Mouse (Mus musculus) embryonic facial prominence, embryonic 12.5 days (tissue): ENCODE results near the gene Cd247. TPM values are rescaled to one million over a fixed set of nuclear protein-coding genes. Genes with fewer than 3 reads are reported as not detected.

Experiments used
- ATAC-seq: fragments of 200-750 bp; cut with Nextera tagmentation; 2 replicates; pipeline ENCODE4 v1.8.0; 2017; ENCODE audit not compliant: insufficient number of reproducible peaks, insufficient read depth, low FRiP score, low TSS enrichment
- H3K27ac ChIP-seq: fragments of 300-500 bp; sonication (generic); 2 replicates; pipeline ENCODE4 v1.5.1; 2016; ENCODE audit warnings: mild to moderate bottlenecking
- H3K27me3 ChIP-seq: fragments of 300-500 bp; sonication (generic); 2 replicates; pipeline ENCODE4 v1.6.1; 2016; ENCODE audit warnings: mild to moderate bottlenecking, moderate library complexity
- H3K36me3 ChIP-seq: fragments of 300-500 bp; sonication (generic); 2 replicates; pipeline ENCODE4 v1.6.1; 2016; ENCODE audit warnings: mild to moderate bottlenecking
- H3K4me1 ChIP-seq: fragments of 300-500 bp; sonication (generic); 2 replicates; pipeline ENCODE4 v1.6.1; 2016
- H3K4me2 ChIP-seq: fragments of 300-500 bp; sonication (generic); replicated peaks from 2 replicates; pipeline ENCODE4 v1.6.1; 2016; ENCODE audit warnings: mild to moderate bottlenecking, moderate library complexity
- H3K4me3 ChIP-seq: fragments of 300-500 bp; sonication (generic); 2 replicates; pipeline ENCODE4 v1.5.1; 2016; ENCODE audit warnings: mild to moderate bottlenecking
- H3K9ac ChIP-seq: fragments of 300-500 bp; sonication (generic); 2 replicates; pipeline ENCODE4 v1.6.1; 2016; ENCODE audit warnings: mild to moderate bottlenecking, moderate library complexity
- H3K9me3 ChIP-seq: fragments of 300-500 bp; sonication (generic); 2 replicates; pipeline ENCODE4 v1.6.1; 2016; ENCODE audit warnings: mild to moderate bottlenecking, moderate library complexity
- WGBS: fragments of 180-500 bp; shearing (Covaris S2); methylation state at CpG from one replicate; pipeline ENCODE4 v1.1.7; 2016; 5-methylcytosine and 5-hydroxymethylcytosine counted together
- polyA plus RNA-seq: library from polyadenylated mRNA; unstranded; fragments of >200 nt; fragmentation: Nextera tagmentation; extraction: Ambion mirVana; gene quantifications from 2 replicates; pipeline ENCODE4 v1.2.1, GENCODE M21; 2016

Gene Cd247
- polyA plus RNA-seq, 1 experiment from 2014 or later = 1.0 TPM

DNA sequence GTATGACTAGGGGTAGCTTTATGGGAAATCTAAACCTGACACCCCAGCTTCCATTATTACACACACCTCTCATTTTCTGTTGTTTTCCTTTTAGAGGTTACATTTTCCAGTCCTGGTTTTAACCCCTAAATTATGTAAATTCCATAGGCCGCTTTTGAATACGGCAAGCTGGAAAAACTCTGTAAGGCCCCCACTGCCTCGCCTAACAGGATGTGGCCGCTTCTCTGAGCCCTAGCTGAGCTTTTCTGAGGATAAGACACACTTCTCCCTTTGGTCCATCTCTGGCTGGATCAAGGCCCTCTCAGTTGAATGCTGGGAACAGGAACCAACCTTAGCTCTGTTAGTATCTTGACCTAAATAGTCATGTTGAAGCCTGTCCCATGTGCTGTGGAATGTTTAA lies 15.7 kb downstream of the Cd247 start:
- Histone ChIP-seq H3K27me3 (no peaks in the 10 kb centered on the region), H3K4me3 (no peak overlapping the region), H3K4me2 (no peak overlapping the region), H3K36me3 (no peaks in the 10 kb centered on the region), H3K9me3 (no peaks in the 10 kb centered on the region), H3K27ac (no peak overlapping the region), H3K4me1 (0 out of 2 replicates have a peak, but pooled peaks cover 3% of the 10 kb centered on the region), H3K9ac (no peak overlapping the region)
- 83% methylated on average over 4 of the region's 4 CpGs for WGBS
- ATAC-seq = no peak

DNA sequence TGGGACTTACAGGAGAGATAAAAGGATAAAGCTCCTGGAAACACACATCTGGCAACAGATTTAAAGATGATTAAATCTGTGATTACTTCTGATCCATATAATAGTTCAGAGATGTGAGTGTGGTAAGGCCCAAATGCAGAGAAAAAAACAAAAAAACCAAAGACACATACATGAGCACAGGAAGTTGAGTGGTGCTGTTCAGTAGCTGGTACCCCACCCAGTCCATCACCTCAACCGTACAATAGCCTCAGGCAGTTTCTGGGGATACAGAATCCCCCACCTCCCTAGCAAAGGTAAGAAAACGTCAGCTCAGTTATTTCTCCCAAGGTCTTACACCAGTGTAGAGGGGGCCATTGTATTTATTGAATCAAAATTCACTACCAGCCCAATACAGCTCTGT lies 22.2 kb downstream of the Cd247 start:
- H3K4me2 ChIP-seq = no peak overlapping the region
- 51% methylated on average over 2 of the region's 2 CpGs for WGBS
- H3K36me3 ChIP-seq = no peaks in the 10 kb centered on the region
- no peaks in the 10 kb centered on the region for H3K27me3 ChIP-seq
- ATAC-seq = no peak
- H3K9ac ChIP-seq = no peak overlapping the region
- no peaks in the 10 kb centered on the region for H3K9me3 ChIP-seq
- no peak overlapping the region for H3K27ac ChIP-seq
- no peak overlapping the region for H3K4me3 ChIP-seq
- H3K4me1 ChIP-seq = peaks cover 20% of the 10 kb centered on the region

DNA sequence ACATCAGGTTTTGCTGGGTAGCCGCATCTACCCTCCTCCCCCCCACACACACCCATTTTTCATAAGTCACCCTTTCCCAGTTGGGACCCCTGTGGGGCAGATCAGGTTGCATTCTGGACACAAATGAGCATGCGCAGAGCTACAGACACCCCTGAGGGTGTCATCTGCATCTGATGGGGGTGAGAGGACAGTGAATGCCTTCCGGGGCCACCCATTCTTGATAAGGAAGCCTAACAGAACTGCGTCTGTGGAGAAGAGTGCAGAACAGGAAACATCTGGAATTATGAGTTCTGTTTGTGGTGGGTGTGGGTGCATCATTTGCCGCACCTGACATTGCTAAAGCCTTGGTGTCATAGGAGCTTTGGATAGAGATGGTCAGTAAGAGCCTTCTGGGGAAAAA lies 22.7 kb downstream of the Cd247 start:
- ATAC-seq = no peak
- Histone ChIP-seq H3K4me3 (no peak overlapping the region), H3K4me1 (peaks cover 20% of the 10 kb centered on the region), H3K36me3 (no peaks in the 10 kb centered on the region), H3K27me3 (no peaks in the 10 kb centered on the region), H3K27ac (no peak overlapping the region), H3K9me3 (no peaks in the 10 kb centered on the region), H3K9ac (no peak overlapping the region), H3K4me2 (no peak overlapping the region)
- 82% methylated on average over 5 of the region's 5 CpGs for WGBS

DNA sequence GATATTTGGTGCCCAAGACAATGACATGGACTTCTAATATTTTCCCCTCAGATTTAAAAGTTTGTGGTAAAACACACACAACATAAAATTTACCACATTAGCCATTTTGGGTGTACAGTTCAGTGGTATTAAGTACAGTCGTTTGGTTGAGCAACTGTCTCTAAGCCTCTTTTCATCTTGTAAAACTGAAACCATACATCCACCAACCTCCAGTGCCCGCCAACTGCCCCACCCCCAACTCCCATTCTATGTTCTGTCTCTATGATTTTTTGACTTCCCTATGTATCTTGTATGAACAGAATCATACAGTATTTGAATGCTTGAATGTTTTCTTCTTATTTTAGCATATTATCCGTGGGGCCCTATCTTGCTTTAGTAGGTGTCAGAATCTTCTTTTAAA lies 24.3 kb downstream of the Cd247 start:
- H3K27ac ChIP-seq = no peak overlapping the region
- H3K27me3 ChIP-seq = no peaks in the 10 kb centered on the region
- H3K9ac ChIP-seq = no peak overlapping the region
- H3K4me2 ChIP-seq = no peak overlapping the region
- H3K4me3 ChIP-seq = no peak overlapping the region
- H3K36me3 ChIP-seq = no peaks in the 10 kb centered on the region
- H3K4me1 ChIP-seq = peaks cover 20% of the 10 kb centered on the region
- 71% methylated on average over 3 of the region's 3 CpGs for WGBS
- no peaks in the 10 kb centered on the region for H3K9me3 ChIP-seq
- ATAC-seq = no peak

DNA sequence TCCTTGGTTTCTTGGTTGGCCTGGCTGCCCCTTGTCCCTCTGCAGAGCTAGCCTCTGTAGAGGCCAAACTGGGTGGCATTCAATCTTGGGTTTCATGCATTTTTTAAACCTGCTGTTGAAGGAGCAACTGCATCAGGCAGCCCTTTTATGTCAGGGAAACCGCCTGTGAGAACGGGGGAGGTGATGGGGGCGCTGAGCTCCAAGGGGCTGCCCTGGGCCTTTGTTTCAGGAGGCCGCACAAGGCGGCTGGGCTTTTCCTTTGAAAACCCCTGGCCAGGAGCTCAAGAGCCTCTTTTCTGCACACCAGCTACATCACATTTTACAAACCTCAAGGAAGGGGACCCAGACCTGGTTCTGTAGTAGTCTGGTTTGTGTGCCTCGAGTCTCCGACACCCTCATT lies 25.6 kb downstream of the Cd247 start:
- Histone ChIP-seq H3K4me2 (no peak overlapping the region), H3K9ac (no peak overlapping the region)

DNA sequence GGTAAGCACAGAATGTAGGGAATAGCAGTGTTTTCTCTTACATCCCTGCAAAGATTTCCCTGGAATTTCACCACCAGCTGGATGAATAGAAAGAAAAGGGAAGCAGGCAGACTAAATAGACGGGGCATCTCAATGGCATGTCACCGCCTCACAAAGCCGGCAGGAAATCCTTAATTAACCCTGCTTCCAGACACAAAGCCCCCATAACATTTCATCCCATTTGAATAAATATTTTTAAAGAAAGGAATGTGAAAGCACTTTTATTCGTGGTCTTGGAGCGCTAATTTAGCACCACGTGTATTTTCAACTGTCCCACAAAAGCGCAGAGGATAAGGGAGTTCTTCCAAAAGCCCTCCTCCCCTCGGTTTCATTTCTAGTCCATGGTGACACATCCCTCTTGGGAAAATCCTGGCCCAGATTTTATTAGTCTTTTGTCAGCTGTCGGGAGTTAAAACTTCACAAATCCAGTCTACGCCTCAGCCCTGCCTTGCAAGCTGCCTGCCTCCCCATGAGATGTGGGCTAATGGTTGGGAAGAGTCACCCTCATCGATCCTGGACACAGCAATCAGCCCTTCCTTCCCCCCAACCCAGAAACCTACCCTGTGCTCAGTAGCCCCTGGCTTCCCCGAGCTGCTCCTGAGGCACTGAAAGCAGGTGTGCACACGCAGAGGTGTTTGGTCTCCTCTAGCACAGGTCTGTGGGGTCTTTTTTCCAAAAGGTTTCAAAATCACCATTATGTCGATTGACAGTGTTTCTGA lies 26.2 kb downstream of the Cd247 start:
- WGBS = 18% methylated on average over 14 of the region's 14 CpGs
- Histone ChIP-seq H3K4me1 (peaks cover 24% of the 10 kb centered on the region), H3K27ac (peak overlapping the region; percentile 70), H3K27me3 (no peaks in the 10 kb centered on the region), H3K9me3 (no peaks in the 10 kb centered on the region), H3K4me2 (no peak overlapping the region; the same call in 1 of the 2 replicates), H3K9ac (no peak overlapping the region), H3K4me3 (no peak overlapping the region), H3K36me3 (no peaks in the 10 kb centered on the region)
- ATAC-seq = no peak

More for the DNA sequence above, 25.6 kb downstream of the Cd247 start:
- WGBS = 12% methylated on average over 7 of the region's 7 CpGs
- Histone ChIP-seq H3K4me3 (no peak overlapping the region), H3K4me1 (peaks cover 24% of the 10 kb centered on the region), H3K36me3 (no peaks in the 10 kb centered on the region), H3K27ac (peak overlapping the region; percentile 66), H3K9me3 (no peaks in the 10 kb centered on the region), H3K27me3 (no peaks in the 10 kb centered on the region)
- ATAC-seq = no peak

DNA sequence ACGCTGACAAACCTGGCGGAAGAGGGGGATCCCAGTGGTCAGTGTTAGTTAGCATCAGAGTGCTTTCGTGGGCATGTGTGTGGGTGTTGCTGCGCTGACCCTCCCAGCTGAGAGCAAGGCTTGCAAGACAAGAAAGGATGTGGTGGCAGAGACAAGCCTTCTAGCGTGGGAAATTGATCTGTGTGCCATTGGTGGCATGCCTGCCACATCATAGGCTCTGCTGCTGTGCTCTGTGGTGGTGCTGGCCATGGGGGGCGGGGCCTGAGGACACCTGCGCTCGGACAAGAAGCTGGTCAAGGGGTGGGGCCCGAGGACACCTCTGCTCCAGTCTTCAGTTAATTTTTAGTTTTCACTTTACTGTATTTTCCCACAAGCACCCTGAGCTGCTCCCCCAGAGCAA lies 27.9 kb downstream of the Cd247 start:
- H3K27me3 ChIP-seq = no peaks in the 10 kb centered on the region
- no peak overlapping the region for H3K4me2 ChIP-seq
- H3K36me3 ChIP-seq = no peaks in the 10 kb centered on the region
- H3K27ac ChIP-seq = no peak overlapping the region
- H3K9ac ChIP-seq = no peak overlapping the region
- no peak for ATAC-seq
- H3K4me1 ChIP-seq = peaks cover 24% of the 10 kb centered on the region
- 86% methylated on average over 9 of the region's 9 CpGs for WGBS
- H3K9me3 ChIP-seq = no peaks in the 10 kb centered on the region
- H3K4me3 ChIP-seq = no peak overlapping the region

DNA sequence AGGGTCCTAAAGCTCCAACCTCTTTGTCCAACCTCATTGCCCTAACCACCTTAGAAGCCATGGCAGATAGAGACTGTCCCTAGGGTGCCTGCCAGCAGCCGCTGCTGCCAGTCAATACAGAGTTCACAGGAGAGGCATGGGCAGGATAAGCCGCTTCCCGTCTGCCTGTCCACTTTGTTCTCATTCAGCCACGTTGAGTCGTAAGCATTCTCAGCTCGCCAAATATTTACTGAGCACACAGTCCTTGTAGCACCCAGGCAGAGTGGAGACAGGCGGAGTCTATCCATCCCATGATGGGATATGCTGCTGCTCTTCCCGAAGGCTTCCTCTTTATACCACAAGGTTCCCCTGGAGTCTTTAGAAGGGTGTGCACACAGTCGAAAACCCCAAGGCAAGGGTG lies 28.8 kb downstream of the Cd247 start:
- Histone ChIP-seq H3K4me3 (no peak overlapping the region), H3K9ac (no peak overlapping the region), H3K9me3 (no peaks in the 10 kb centered on the region), H3K4me2 (no peak overlapping the region), H3K27ac (no peak overlapping the region), H3K27me3 (no peaks in the 10 kb centered on the region), H3K36me3 (no peaks in the 10 kb centered on the region), H3K4me1 (peaks cover 24% of the 10 kb centered on the region)
- ATAC-seq = no peak
- WGBS = 68% methylated on average over 9 of the region's 9 CpGs

DNA sequence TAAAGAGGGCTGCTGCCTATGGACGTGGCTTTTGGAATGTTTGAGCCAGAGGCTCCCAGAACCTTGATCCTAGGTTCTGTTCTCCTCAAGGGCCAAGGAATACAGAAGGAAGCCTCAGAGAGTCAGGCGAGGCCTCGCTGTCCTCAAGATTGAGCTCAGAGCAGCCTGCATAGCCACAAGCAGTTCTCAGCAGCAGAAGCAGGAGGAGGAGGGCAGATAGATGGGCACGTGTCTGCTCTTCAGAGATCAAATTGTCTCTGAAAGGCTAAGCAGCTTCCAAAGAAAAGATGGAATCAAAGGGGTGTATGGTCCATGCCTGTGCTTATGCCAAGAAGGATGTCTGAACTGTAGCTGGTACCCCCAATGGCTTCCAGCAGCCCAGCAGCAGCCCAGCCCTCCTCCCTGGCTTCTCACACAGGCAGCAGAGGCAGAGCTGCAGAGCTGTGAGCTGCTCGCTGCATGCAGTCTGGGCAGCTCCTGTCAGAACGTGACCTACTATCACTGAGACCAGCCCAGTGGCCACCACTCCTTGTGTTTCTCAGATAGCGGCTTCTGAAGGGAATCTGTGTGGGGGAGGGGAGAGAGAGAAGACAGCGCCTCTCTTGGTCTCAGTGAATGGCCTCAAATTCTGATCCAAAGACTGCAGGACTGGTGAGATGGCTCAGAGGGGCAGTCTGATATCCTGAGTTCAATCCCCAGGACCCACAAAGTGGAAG lies 29.8 kb downstream of the Cd247 start:
- Histone ChIP-seq H3K36me3 (no peaks in the 10 kb centered on the region), H3K27me3 (no peaks in the 10 kb centered on the region), H3K27ac (no peak overlapping the region), H3K9me3 (no peaks in the 10 kb centered on the region), H3K9ac (no peak overlapping the region), H3K4me3 (no peak overlapping the region), H3K4me2 (no peak overlapping the region), H3K4me1 (peaks cover 24% of the 10 kb centered on the region)
- WGBS = 40% methylated on average over 8 of the region's 8 CpGs
- no peak for ATAC-seq

DNA sequence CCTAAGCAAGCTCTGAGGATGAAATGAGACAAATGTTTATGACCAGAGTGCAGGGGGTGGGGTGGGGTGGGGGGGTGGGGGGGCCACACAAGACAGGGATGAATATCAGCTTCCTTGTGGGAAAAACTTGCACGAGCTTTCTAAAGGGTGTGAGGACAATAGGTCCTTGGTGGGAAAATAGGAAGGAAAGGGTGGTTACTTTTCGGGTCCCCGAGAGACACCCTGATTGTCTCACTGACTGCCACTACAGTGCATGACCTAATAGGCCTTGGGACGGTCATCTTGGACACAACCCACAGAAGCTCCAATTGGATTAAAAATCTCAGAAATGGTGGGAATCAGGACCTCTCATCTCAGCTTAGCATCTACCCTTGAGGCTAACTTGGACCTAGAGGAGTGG lies 30.7 kb downstream of the Cd247 start:
- Histone ChIP-seq H3K9me3 (no peaks in the 10 kb centered on the region), H3K4me1 (peaks cover 17% of the 10 kb centered on the region), H3K36me3 (no peaks in the 10 kb centered on the region), H3K27ac (no peak overlapping the region), H3K27me3 (no peaks in the 10 kb centered on the region), H3K4me2 (no peak overlapping the region), H3K9ac (no peak overlapping the region), H3K4me3 (no peak overlapping the region)
- ATAC-seq = no peak
- 74% methylated on average over 4 of the region's 4 CpGs for WGBS

DNA sequence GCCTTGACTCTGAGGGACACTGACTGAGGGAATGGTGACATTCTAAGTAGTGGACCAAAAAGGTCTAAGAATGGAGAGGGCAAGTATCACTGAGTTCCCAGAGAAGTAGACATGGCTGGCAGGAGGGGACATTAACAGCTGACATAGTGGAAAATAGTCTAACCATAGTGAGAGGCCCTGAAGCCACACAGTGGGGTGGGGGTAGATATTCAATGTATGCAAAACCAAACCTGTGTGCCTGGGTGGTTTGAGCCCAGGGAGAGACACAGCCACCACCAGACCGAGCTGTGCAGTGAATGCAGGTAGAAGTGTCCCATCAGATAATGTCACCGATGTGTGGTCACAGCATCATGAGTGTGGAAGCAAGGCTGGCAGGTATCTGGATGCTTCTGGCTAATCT lies 33.5 kb downstream of the Cd247 start:
- ATAC-seq = no peak
- 0 out of 2 replicates have a peak, but pooled peaks cover 5% of the 10 kb centered on the region for H3K4me1 ChIP-seq
- no peak overlapping the region for H3K9ac ChIP-seq
- 90% methylated on average over 2 of the region's 2 CpGs for WGBS
- no peaks in the 10 kb centered on the region for H3K27me3 ChIP-seq
- no peak overlapping the region for H3K4me3 ChIP-seq
- H3K9me3 ChIP-seq = no peaks in the 10 kb centered on the region
- H3K4me2 ChIP-seq = no peak overlapping the region
- H3K27ac ChIP-seq = no peak overlapping the region
- H3K36me3 ChIP-seq = no peaks in the 10 kb centered on the region

DNA sequence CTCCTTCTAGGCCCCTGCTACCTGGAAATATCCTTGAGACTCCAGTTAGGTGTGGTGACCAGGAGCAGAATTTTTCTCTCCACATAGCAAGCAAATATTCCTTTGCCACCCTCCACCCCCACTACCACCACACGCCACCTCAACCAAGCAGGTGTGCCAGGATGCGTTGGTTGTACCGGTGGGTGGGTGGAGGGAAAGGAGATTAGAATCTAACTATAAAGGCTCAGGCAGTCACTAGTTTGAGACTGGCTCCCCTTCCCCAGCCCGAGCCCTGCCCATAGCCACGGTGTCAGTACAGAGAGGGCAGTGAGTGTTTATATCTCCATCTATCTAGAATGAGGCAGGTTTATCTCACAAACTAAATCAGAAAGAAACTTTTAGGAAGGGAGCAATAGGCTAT lies 39.7 kb downstream of the Cd247 start:
- Histone ChIP-seq H3K9me3 (no peaks in the 10 kb centered on the region), H3K27me3 (no peaks in the 10 kb centered on the region), H3K27ac (no peak overlapping the region), H3K4me3 (no peak overlapping the region), H3K9ac (no peak overlapping the region), H3K4me2 (no peak overlapping the region), H3K36me3 (no peaks in the 10 kb centered on the region), H3K4me1 (no peaks in the 10 kb centered on the region)
- ATAC-seq = no peak
- 90% methylated on average over 5 of the region's 5 CpGs for WGBS
